Mouse (Mus musculus): ENCODE measurements around the gene Rdx. TPM values are rescaled to one million over a fixed set of nuclear protein-coding genes. Genes with fewer than 3 reads are reported as not detected.
"Not testable (repeated sequence)": the region's sequence is repeated elsewhere in the genome, so short reads cannot be mapped to it uniquely, and the experiment has no call there.

The Rdx gene
- polyA plus RNA-seq, 1 experiment from 2014 or later, result 52.8 TPM

- Histone ChIP-seq H3K4me2 (ENCODE audit: low read depth, low read length) (peak overlapping the region; percentile 58), H3K4me1 (ENCODE audit: control insufficient read depth, insufficient read depth, low read length) (peaks cover 9% of the 10 kb centered on the region), H3K9me3 (ENCODE audit: control insufficient read depth, low read length) (no peaks in the 10 kb centered on the region), H3K27me3 (replicated peaks; ENCODE audit: control insufficient read depth, insufficient read depth, low read length) (peaks cover 8% of the 10 kb centered on the region), H3K36me3 (ENCODE audit: control insufficient read depth, insufficient read depth, low read length) (no peaks in the 10 kb centered on the region), H3K27ac (ENCODE audit: low read length) (peak overlapping the region; percentile 98), H3K9ac (ENCODE audit: low read depth, low read length) (peak overlapping the region; percentile 94), H3K4me3 (ENCODE audit: low read length) (peak overlapping the region; percentile 80)
- ATAC-seq, result peak; percentile 31
- under 1% methylated on average over 58 of the region's 60 CpGs for WGBS
Measured at GRCm38 (mm10) chr9:52048650-52049081, 1.7 kb downstream of the Rdx start.

DNA sequence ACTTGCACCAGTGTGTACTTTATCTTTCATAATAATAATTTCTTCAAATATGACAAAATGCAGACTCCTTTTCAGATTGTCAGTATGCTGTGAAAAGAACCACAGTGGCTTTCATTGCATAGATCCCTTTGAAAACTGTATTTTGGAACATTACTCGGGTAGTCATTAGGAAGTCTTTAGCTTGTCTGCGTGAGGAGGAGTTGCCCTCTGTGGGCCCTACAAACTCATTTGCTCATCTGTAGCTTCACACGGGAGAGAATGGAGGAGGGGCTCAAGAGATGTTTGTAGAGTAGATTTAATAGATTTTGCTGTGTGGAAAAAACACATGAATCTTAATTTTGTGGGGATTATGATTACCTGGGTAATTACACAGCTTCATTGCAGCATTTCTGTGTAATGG, 2.6 kb downstream of the Rdx start:
- Histone ChIP-seq H3K4me2 (ENCODE audit: low read depth, low read length) (peak overlapping the region; percentile 58), H3K4me3 (ENCODE audit: low read length) (peak overlapping the region; percentile 80), H3K9ac (ENCODE audit: low read depth, low read length) (peak overlapping the region; percentile 17; the same call in 1 of the 2 replicates), H3K27ac (ENCODE audit: low read length) (no peak overlapping the region), H3K9me3 (ENCODE audit: control insufficient read depth, low read length) (no peaks in the 10 kb centered on the region), H3K27me3 (replicated peaks; ENCODE audit: control insufficient read depth, insufficient read depth, low read length) (peaks cover 5% of the 10 kb centered on the region), H3K36me3 (ENCODE audit: control insufficient read depth, insufficient read depth, low read length) (no peaks in the 10 kb centered on the region), H3K4me1 (ENCODE audit: control insufficient read depth, insufficient read depth, low read length) (peaks cover 9% of the 10 kb centered on the region)
- no peak for ATAC-seq
- 15% methylated on average over 3 of the region's 3 CpGs for WGBS

DNA sequence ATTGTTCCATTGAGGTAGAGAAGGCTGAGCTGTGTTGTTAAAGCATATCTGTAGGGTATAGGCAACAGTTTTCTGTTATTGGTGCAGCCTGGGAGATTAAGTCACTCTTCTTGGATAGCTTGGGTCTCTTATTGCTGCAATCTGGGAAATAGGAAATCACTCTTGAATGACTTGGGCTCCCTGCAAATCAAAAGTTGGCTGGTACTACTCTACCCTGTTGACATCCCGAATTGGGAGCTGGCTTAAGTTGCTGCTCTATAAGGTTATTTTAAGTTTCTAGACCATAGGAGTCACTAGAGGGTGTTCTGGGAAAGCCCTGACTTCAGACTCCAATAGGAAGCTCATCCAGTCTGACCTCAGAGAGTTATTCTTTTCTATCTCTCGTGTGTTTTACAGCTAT, 3.4 kb downstream of the Rdx start:
- 44% methylated on average over 2 of the region's 2 CpGs for WGBS
- no peak for ATAC-seq
- Histone ChIP-seq H3K4me3 (ENCODE audit: low read length) (0 out of 2 replicates have a peak overlapping the region, but pooled peaks have one; percentile 7), H3K36me3 (ENCODE audit: control insufficient read depth, insufficient read depth, low read length) (no peaks in the 10 kb centered on the region), H3K9ac (ENCODE audit: low read depth, low read length) (no peak overlapping the region), H3K27me3 (replicated peaks; ENCODE audit: control insufficient read depth, insufficient read depth, low read length) (peaks cover 2% of the 10 kb centered on the region; the same call in 1 of the 2 replicates), H3K27ac (ENCODE audit: low read length) (no peak overlapping the region), H3K9me3 (ENCODE audit: control insufficient read depth, low read length) (no peaks in the 10 kb centered on the region), H3K4me2 (ENCODE audit: low read depth, low read length) (peak overlapping the region; percentile 35), H3K4me1 (ENCODE audit: control insufficient read depth, insufficient read depth, low read length) (peaks cover 9% of the 10 kb centered on the region)

DNA sequence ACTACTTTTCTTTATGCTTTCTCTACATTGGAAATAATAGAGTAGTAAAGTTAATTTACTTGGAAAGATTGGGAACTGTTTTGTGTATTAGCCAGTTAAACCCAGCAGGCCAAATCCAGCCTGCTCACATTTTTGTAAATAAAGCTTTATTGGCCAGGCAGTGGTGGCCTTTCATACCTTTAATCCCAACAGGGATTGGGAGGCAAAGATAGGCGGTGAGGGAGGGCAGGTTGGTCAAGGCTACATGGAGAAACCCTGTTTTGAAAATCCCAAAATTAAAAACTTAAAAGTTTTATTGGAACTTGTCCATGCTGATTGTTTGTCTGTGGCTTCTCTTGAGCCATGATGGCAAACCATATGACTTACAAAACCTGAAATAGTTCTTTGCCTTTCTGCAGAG, 5.2 kb downstream of the Rdx start:
- Histone ChIP-seq H3K9me3 (ENCODE audit: control insufficient read depth, low read length) (no peaks in the 10 kb centered on the region), H3K27ac (ENCODE audit: low read length) (no peak overlapping the region), H3K27me3 (replicated peaks; ENCODE audit: control insufficient read depth, insufficient read depth, low read length) (no peaks in the 10 kb centered on the region; the same call in 1 of the 2 replicates), H3K4me2 (ENCODE audit: low read depth, low read length) (no peak overlapping the region), H3K36me3 (ENCODE audit: control insufficient read depth, insufficient read depth, low read length) (no peaks in the 10 kb centered on the region), H3K4me1 (ENCODE audit: control insufficient read depth, insufficient read depth, low read length) (peaks cover 3% of the 10 kb centered on the region), H3K9ac (ENCODE audit: low read depth, low read length) (no peak overlapping the region), H3K4me3 (ENCODE audit: low read length) (no peak overlapping the region)
- WGBS, result 87% methylated on average over 1 of the region's 1 CpGs
- ATAC-seq, result no peak

DNA sequence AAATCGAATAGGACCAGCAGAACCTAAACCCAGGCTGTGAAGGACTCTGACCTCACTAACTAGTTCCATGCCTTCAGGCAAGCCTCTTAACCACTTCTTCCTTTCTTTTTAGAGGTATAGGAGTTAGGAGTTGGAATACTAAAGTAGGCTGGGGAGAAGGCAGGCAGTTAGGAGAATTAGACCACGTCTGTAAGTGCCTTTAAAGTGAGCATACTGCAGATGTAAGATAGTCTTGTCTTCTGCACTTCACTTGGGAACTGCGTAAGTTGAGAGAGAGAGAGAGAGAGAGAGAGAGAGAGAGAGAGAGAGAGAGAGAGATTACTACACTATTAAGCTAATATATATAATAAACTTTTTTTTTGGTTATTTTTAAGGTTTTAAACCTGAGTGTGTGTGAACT, 8.3 kb downstream of the Rdx start:
- Histone ChIP-seq H3K9me3 (ENCODE audit: control insufficient read depth, low read length) (no peaks in the 10 kb centered on the region), H3K4me3 (ENCODE audit: low read length) (no peak overlapping the region), H3K27me3 (replicated peaks; ENCODE audit: control insufficient read depth, insufficient read depth, low read length) (no peaks in the 10 kb centered on the region; the same call in 1 of the 2 replicates), H3K27ac (ENCODE audit: low read length) (no peak overlapping the region), H3K9ac (ENCODE audit: low read depth, low read length) (no peak overlapping the region), H3K4me1 (ENCODE audit: control insufficient read depth, insufficient read depth, low read length) (peaks cover 2% of the 10 kb centered on the region), H3K4me2 (ENCODE audit: low read depth, low read length) (no peak overlapping the region), H3K36me3 (ENCODE audit: control insufficient read depth, insufficient read depth, low read length) (no peaks in the 10 kb centered on the region)
- no peak for ATAC-seq
- WGBS, result 82% methylated on average over 3 of the region's 3 CpGs

- no peak overlapping the region for H3K4me2 ChIP-seq (ENCODE audit: low read depth, low read length)
- H3K9ac ChIP-seq (ENCODE audit: low read depth, low read length), result no peak overlapping the region
- H3K27ac ChIP-seq (ENCODE audit: low read length), result no peak overlapping the region
- no peaks in the 10 kb centered on the region for H3K9me3 ChIP-seq (ENCODE audit: control insufficient read depth, low read length)
- no peak for ATAC-seq
- no peaks in the 10 kb centered on the region; the same call in 1 of the 2 replicates for H3K27me3 ChIP-seq (replicated peaks; ENCODE audit: control insufficient read depth, insufficient read depth, low read length)
- 66% methylated on average over 2 of the region's 2 CpGs for WGBS
- no peaks in the 10 kb centered on the region for H3K4me1 ChIP-seq (ENCODE audit: control insufficient read depth, insufficient read depth, low read length)
- no peaks in the 10 kb centered on the region for H3K36me3 ChIP-seq (ENCODE audit: control insufficient read depth, insufficient read depth, low read length)
- H3K4me3 ChIP-seq (ENCODE audit: low read length), result no peak overlapping the region
Measured at GRCm38 (mm10) chr9:52059788-52060187, 12.8 kb downstream of the Rdx start.

DNA sequence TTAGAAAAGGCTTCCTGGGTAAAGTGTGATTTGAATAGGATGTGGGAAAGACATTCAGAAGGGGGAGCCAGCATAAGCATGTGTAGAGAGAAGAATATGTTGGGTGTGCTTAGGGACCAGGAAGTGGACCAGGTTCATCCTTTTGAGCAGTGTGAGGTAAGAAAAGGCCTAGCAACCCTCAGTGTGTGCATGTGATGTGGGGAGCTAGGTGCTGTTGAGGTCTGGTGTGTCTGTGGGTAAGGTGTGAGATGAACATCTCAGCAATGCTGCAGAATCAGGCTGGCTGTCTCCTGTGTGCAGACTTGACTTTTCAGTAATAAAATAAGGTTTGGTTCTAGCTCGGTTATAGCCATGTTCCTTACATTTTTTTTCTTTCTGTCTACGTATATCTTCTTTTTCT, 23.1 kb downstream of the Rdx start:
- H3K27ac ChIP-seq (ENCODE audit: low read length), result no peak overlapping the region
- ATAC-seq, result no peak
- no peak overlapping the region for H3K9ac ChIP-seq (ENCODE audit: low read depth, low read length)
- H3K36me3 ChIP-seq (ENCODE audit: control insufficient read depth, insufficient read depth, low read length), result 0 out of 2 replicates have a peak, but pooled peaks cover 2% of the 10 kb centered on the region
- H3K4me2 ChIP-seq (ENCODE audit: low read depth, low read length), result no peak overlapping the region
- 88% methylated on average over 2 of the region's 2 CpGs for WGBS
- no peaks in the 10 kb centered on the region for H3K9me3 ChIP-seq (ENCODE audit: control insufficient read depth, low read length)
- no peaks in the 10 kb centered on the region for H3K27me3 ChIP-seq (replicated peaks; ENCODE audit: control insufficient read depth, insufficient read depth, low read length)
- H3K4me1 ChIP-seq (ENCODE audit: control insufficient read depth, insufficient read depth, low read length), result no peaks in the 10 kb centered on the region
- no peak overlapping the region for H3K4me3 ChIP-seq (ENCODE audit: low read length)

GRCm38 (mm10) chr9:52071352-52071751, 24.4 kb downstream of the Rdx start:
- H3K9me3 ChIP-seq (ENCODE audit: control insufficient read depth, low read length); H3K27me3 ChIP-seq (replicated peaks; ENCODE audit: control insufficient read depth, insufficient read depth, low read length); H3K9ac ChIP-seq (ENCODE audit: low read depth, low read length); H3K27ac ChIP-seq (ENCODE audit: low read length); H3K36me3 ChIP-seq (ENCODE audit: control insufficient read depth, insufficient read depth, low read length); H3K4me2 ChIP-seq (ENCODE audit: low read depth, low read length); H3K4me1 ChIP-seq (ENCODE audit: control insufficient read depth, insufficient read depth, low read length); H3K4me3 ChIP-seq (ENCODE audit: low read length); ATAC-seq: not testable (repeated sequence)

DNA sequence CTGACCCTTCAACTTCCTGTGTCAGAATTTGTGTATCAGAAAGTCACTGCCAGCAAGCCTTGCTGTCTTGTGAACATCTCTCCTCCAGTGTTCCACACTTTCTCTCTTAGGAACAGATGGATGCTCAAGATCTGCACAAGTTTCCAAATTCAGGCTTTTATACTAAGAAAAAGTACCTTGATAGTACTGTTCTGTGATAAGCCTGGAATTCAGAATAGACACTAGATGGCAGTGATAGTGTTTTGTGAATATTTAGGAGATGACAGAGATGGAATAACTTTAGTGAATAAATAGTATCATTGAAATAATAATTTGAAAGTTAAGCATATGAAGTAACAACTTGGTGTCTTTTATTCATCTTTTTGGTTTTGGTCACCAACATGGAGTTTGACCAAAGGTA, 25.2 kb downstream of the Rdx start:
- Histone ChIP-seq H3K4me2 (ENCODE audit: low read depth, low read length) (no peak overlapping the region), H3K4me1 (ENCODE audit: control insufficient read depth, insufficient read depth, low read length) (no peaks in the 10 kb centered on the region), H3K36me3 (ENCODE audit: control insufficient read depth, insufficient read depth, low read length) (no peaks in the 10 kb centered on the region), H3K9ac (ENCODE audit: low read depth, low read length) (no peak overlapping the region), H3K9me3 (ENCODE audit: control insufficient read depth, low read length) (no peaks in the 10 kb centered on the region), H3K27me3 (replicated peaks; ENCODE audit: control insufficient read depth, insufficient read depth, low read length) (no peaks in the 10 kb centered on the region), H3K27ac (ENCODE audit: low read length) (no peak overlapping the region), H3K4me3 (ENCODE audit: low read length) (no peak overlapping the region)
- ATAC-seq, result no peak

DNA sequence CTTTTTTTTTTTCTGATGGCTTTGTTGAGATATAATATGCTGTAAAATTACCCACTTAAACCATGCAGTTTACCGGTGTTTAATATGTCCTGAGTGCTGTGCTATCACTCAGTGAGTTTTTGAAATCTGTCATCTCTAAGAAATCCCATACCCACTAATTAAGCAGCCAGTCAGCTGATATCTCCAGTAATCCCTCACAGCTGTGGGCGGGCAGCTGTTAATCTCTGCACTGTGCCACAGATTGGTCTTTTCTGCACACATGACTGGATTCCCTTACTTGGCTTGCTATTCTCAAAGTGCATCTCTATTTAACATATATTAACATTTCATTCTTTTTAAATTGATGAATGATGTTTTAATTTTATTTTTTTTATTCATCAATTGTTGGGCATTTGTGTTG, 29.1 kb downstream of the Rdx start:
- ATAC-seq, result no peak
- no peaks in the 10 kb centered on the region for H3K36me3 ChIP-seq (ENCODE audit: control insufficient read depth, insufficient read depth, low read length)

More for the DNA sequence above, 29.1 kb downstream of the Rdx start:
- Histone ChIP-seq H3K9me3 (ENCODE audit: control insufficient read depth, low read length) (no peaks in the 10 kb centered on the region), H3K27me3 (replicated peaks; ENCODE audit: control insufficient read depth, insufficient read depth, low read length) (no peaks in the 10 kb centered on the region), H3K4me2 (ENCODE audit: low read depth, low read length) (no peak overlapping the region), H3K4me3 (ENCODE audit: low read length) (no peak overlapping the region), H3K4me1 (ENCODE audit: control insufficient read depth, insufficient read depth, low read length) (no peaks in the 10 kb centered on the region), H3K27ac (ENCODE audit: low read length) (no peak overlapping the region), H3K9ac (ENCODE audit: low read depth, low read length) (no peak overlapping the region)
- 84% methylated on average over 2 of the region's 2 CpGs for WGBS

Measured in intestine, embryonic 16.5 days (tissue).